In the genomic region with DNA sequence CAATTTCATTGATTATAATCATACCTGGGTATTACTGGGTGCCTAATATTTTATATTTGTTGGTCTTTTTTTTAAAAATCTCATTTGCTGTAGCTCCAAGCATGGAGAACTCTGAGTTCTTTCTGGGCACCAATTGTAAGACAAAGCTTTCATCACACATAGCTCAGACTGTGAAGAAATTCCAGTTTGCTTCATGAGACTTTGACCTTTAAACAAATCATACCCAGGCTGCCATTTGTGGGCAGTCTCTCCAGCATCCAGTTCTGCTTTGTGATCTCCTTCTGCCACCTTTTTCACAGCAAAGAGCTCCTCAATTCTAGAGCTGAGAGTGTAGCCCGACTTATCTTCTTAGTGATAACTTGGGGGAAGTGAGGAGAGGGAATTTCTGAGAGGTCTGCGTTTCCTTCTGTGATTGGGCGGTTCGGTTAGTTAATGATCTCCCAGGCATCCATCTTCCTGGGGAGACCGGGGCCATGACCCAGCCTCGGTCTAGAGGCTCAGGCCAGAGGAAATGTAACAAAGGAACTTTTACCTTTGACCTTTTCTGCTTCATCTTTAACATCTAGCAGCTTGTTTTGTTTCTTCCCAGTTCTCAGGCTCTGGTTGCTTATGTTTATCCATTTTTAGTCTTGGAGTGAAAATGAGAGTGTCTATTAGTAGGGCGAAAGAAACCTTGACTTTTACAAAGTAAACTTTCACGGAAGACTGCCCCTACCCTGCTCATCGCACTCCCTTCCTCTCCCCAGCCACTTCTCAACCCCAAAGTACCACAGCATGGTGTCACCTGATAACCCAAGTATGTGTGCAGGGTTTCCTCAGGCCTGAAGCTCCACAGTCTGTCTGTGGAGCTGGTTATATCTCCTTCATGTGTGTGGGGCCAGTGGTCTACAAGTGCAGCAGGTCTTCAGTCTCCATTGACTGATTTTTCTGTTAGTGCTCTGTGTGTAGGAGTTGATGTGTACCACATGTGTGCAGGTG, we compare ENCODE assay signal across 23 mouse cellular contexts. TPM values are rescaled to one million over a fixed set of nuclear protein-coding genes. Genes with fewer than 3 reads are reported as not detected.
DNase-seq lines count a peak whose midpoint lies in the region; ATAC-seq and TF ChIP-seq lines count a peak whose summit lies in the region.
"Had no signal": no experiment of that assay in that cellular context is flagged by ENCODE, and none has a peak within 500 bp of the region (broad histone marks: within the 10 kb centered on the region; RNA-seq: fewer than 3 reads in every experiment).

No protein-coding gene starts in this region.

- intact Hi-C loops in heart, postnatal 25 days (cut with DNase I) = loop anchor here (10.0 kb wide), 1 partner anchor 645 kb away; no protein-coding TSS in a partner anchor

- TF ChIP-seq CTCF in intestine, postnatal 0 days (IDR thresholded peaks at IDR 0.05; ENCODE audit: low read depth) = no peak

- WGBS in liver, embryonic 12.5 days (ENCODE audit: insufficient replicate concordance) = 30% methylated on average over 9 of the region's 9 CpGs
- 27% methylated on average over 9 of the region's 9 CpGs for WGBS in intestine, postnatal 0 days
- WGBS in midbrain, embryonic 14.5 days = 79% methylated on average over 9 of the region's 9 CpGs

- H3K27me3 ChIP-seq in liver, embryonic 12.5 days (replicated peaks) = no peaks in the 10 kb centered on the region
- no peaks in the 10 kb centered on the region for H3K27me3 ChIP-seq in intestine, postnatal 0 days (replicated peaks; ENCODE audit: control insufficient read depth, insufficient read depth, low read length)
- H3K27me3 ChIP-seq in midbrain, embryonic 14.5 days (ENCODE audit: control insufficient read depth, insufficient read depth, low read length) = no peaks in the 10 kb centered on the region
- H3K27me3 ChIP-seq: forebrain, embryonic 13.5 days had no signal

- H3K4me1 ChIP-seq in liver, embryonic 12.5 days = peaks cover 5% of the 10 kb centered on the region; the same call in 1 of the 2 replicates
- H3K4me1 ChIP-seq in intestine, postnatal 0 days (replicated peaks; ENCODE audit: control insufficient read depth, insufficient read depth, low read length) = 0 out of 2 replicates have a peak, but pooled peaks cover 3% of the 10 kb centered on the region
- no peaks in the 10 kb centered on the region for H3K4me1 ChIP-seq in midbrain, embryonic 14.5 days (ENCODE audit: control insufficient read depth, insufficient read depth, low read length)
- H3K4me1 ChIP-seq: forebrain, embryonic 13.5 days had no signal

- ATAC-seq in liver, embryonic 12.5 days = no peak; the same call in 1 of the 2 replicates
- peak; percentile 68 for ATAC-seq in intestine, postnatal 0 days
- ATAC-seq in monocyte, adult 5-6 weeks (replicated peaks; ENCODE audit: insufficient number of reproducible peaks, low FRiP score, low TSS enrichment, poor library complexity, severe bottlenecking) = peak; percentile 95
- no peak for ATAC-seq in midbrain, embryonic 14.5 days (ENCODE audit: low FRiP score, low TSS enrichment)
- ATAC-seq: forebrain, embryonic 13.5 days; hindbrain, postnatal 0 days had no signal

- H3K36me3 ChIP-seq in liver, embryonic 12.5 days = no peaks in the 10 kb centered on the region
- no peaks in the 10 kb centered on the region for H3K36me3 ChIP-seq in intestine, postnatal 0 days (ENCODE audit: control insufficient read depth, insufficient read depth)
- H3K36me3 ChIP-seq in midbrain, embryonic 14.5 days (ENCODE audit: control insufficient read depth, insufficient read depth, low read length) = no peaks in the 10 kb centered on the region

- no peak overlapping the region for H3K4me2 ChIP-seq in liver, embryonic 12.5 days
- peak overlapping the region; percentile 44; the same call in 1 of the 2 replicates for H3K4me2 ChIP-seq in intestine, postnatal 0 days (replicated peaks; ENCODE audit: low read depth)
- no peak overlapping the region for H3K4me2 ChIP-seq in midbrain, embryonic 14.5 days (ENCODE audit: low read length)
- H3K4me2 ChIP-seq: forebrain, embryonic 13.5 days had no signal

- DNase-seq in liver = no peak
- DNase-seq in kidney, postnatal 10 days = peak; percentile 38
- no peak for DNase-seq in layer of hippocampus, adult 18-20 months (ENCODE audit: low spot score in 2 of 2)
- no peak for DNase-seq in heart, postnatal 25 days (ENCODE audit: low spot score)
- no peak for DNase-seq in midbrain, embryonic 14.5 days
- DNase-seq: adrenal gland, adult 8-10 months; cerebellum, adult 18-20 months; heart, adult 18-20 months; heart, postnatal 14 days; lung, postnatal 10 days; right cerebral cortex, adult 18-20 months; spleen, adult 18-20 months; thymus, postnatal 4 days had no signal

- 0 out of 2 replicates have a peak overlapping the region, but pooled peaks have one; percentile 16 for H3K27ac ChIP-seq in liver, embryonic 12.5 days
- peak overlapping the region; percentile 51 for H3K27ac ChIP-seq in intestine, postnatal 0 days (ENCODE audit: low read depth, low read length)
- no peak overlapping the region for H3K27ac ChIP-seq in midbrain, embryonic 14.5 days (replicated peaks; ENCODE audit: low read depth, low read length)
- H3K27ac ChIP-seq: forebrain, embryonic 13.5 days; hindbrain, postnatal 0 days had no signal

- H3K9ac ChIP-seq in liver, embryonic 12.5 days = no peak overlapping the region
- no peak overlapping the region for H3K9ac ChIP-seq in intestine, postnatal 0 days (ENCODE audit: low read depth, low read length)
- no peak overlapping the region for H3K9ac ChIP-seq in midbrain, embryonic 14.5 days (replicated peaks; ENCODE audit: low read length)
- H3K9ac ChIP-seq: forebrain, embryonic 13.5 days had no signal

- no peak overlapping the region for H3K4me3 ChIP-seq in liver, embryonic 12.5 days
- H3K4me3 ChIP-seq in intestine, postnatal 0 days (ENCODE audit: low read depth, low read length) = no peak overlapping the region
- no peak overlapping the region for H3K4me3 ChIP-seq in midbrain, embryonic 14.5 days (replicated peaks; ENCODE audit: low read depth, low read length)
- H3K4me3 ChIP-seq: forebrain, embryonic 13.5 days; myocyte had no signal

- H3K9me3 ChIP-seq in liver, embryonic 12.5 days (replicated peaks) = no peaks in the 10 kb centered on the region
- no peaks in the 10 kb centered on the region for H3K9me3 ChIP-seq in intestine, postnatal 0 days (ENCODE audit: control insufficient read depth)
- no peaks in the 10 kb centered on the region for H3K9me3 ChIP-seq in midbrain, embryonic 14.5 days (ENCODE audit: control insufficient read depth, low read length)
- H3K9me3 ChIP-seq: forebrain, embryonic 13.5 days had no signal

RNA-seq across cellular contexts. Expression of a gene that starts 27.2 kb away (rescaled TPM):
- 1.9 and 2.4 TPM in 2 replicates for polyA plus RNA-seq in liver, embryonic 12.5 days (2016; fragmentation: Nextera tagmentation; extraction: Ambion mirVana)
- 59.1 and 92.6 TPM in 2 replicates for polyA plus RNA-seq in intestine, postnatal 0 days (2015; fragmentation: Nextera tagmentation; extraction: Ambion mirVana)
- total RNA-seq in monocyte, adult 5-6 weeks (2017) = 207 to 253 TPM (median 236 TPM) in 3 replicates
- total RNA-seq in layer of hippocampus, adult 18-20 months (2021) = 1 to 10 TPM; 3.2 to 3.8 TPM
- 10 to 100 TPM; 12.4 to 14.7 TPM for total RNA-seq in heart, postnatal 25 days (2021)
- 0.24 and 0.63 TPM in 2 replicates for polyA plus RNA-seq in midbrain, embryonic 14.5 days (2014; fragmentation: Nextera tagmentation; extraction: Ambion mirVana)
- polyA plus RNA-seq: myocyte had no signal

RNA-seq across cellular contexts. Expression of a gene that starts 37.5 kb away (rescaled TPM):
- 0.30 TPM in 1 of 2 replicates, not detected in the other for polyA plus RNA-seq in liver, embryonic 12.5 days (2016; fragmentation: Nextera tagmentation; extraction: Ambion mirVana)
- 0.16 TPM in 1 of 2 replicates, not detected in the other for polyA plus RNA-seq in intestine, postnatal 0 days (2015; fragmentation: Nextera tagmentation; extraction: Ambion mirVana)
- not detected in 3 replicates for total RNA-seq in monocyte, adult 5-6 weeks (2017)
- total RNA-seq in layer of hippocampus, adult 18-20 months (2021) = not detected
- total RNA-seq in heart, postnatal 25 days (2021) = not detected
- 0.29 TPM in 1 of 2 replicates, not detected in the other for polyA plus RNA-seq in midbrain, embryonic 14.5 days (2014; fragmentation: Nextera tagmentation; extraction: Ambion mirVana)
- total RNA-seq: adrenal gland, adult 8-10 months; heart, postnatal 14 days; hindbrain, postnatal 0 days; left cerebral cortex, adult 8-10 months; megakaryocyte-erythroid progenitor cell, adult 5-6 weeks had no signal
- polyA plus RNA-seq: brain, embryonic 14.5 days; limb, embryonic 14.5 days had no signal

RNA-seq across cellular contexts. Expression of a gene that starts 51.7 kb away (rescaled TPM):
- 2.9 and 3.3 TPM in 2 replicates for polyA plus RNA-seq in liver, embryonic 12.5 days (2016; fragmentation: Nextera tagmentation; extraction: Ambion mirVana)
- polyA plus RNA-seq in intestine, postnatal 0 days (2015; fragmentation: Nextera tagmentation; extraction: Ambion mirVana) = 15.0 and 17.5 TPM in 2 replicates
- total RNA-seq in monocyte, adult 5-6 weeks (2017) = 19.5 to 19.9 TPM (median 19.7 TPM) in 3 replicates
- 10 to 100 TPM in 1 of 2 experiments, 1 to 10 TPM in 1; 9.4 to 11.0 TPM for total RNA-seq in layer of hippocampus, adult 18-20 months (2021)
- total RNA-seq in heart, postnatal 25 days (2021) = 10 to 100 TPM; 40.5 to 41.5 TPM
- 3.8 and 9.2 TPM in 2 replicates for polyA plus RNA-seq in midbrain, embryonic 14.5 days (2014; fragmentation: Nextera tagmentation; extraction: Ambion mirVana)

Comparison
In these comparisons a context has a peak if more than half of its experiments do, and no peak if none do; other contexts are left out.
1. ATAC-seq: peak in intestine, postnatal 0 days (single experiment) and monocyte, adult 5-6 weeks (single experiment); none in liver, embryonic 12.5 days (single experiment) and midbrain, embryonic 14.5 days (single experiment).
2. RNA of a gene that starts 27.2 kb away (total RNA-seq): 207 to 253 TPM in monocyte, adult 5-6 weeks; 12.4 to 14.7 TPM in heart, postnatal 25 days and 3.2 to 3.8 TPM in layer of hippocampus, adult 18-20 months; every median in the first group is over 10 times any median in the second.